Comparison of ENCODE assay signal across 14 mouse cellular contexts in the genomic region with DNA sequence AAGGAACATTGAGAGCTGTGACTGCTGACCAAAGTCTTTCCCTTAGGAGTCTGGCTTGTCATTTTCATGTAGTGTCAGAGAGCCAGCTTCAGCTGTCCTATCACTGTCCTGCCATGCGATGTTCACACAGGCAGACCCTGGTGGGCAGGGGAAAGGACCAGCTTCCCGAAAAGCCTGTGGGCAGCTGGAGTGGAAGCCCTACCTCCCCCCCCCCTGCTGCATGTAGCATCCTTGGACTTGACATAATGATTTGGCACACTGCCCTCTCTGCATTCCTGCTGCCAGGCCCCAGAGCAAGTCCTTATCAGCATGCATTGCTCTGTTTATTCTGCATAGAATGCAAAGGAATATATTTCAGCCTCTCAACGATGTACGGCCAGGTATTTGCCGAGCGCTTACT.
DNase-seq lines count a peak whose midpoint lies in the region; ATAC-seq and TF ChIP-seq lines count a peak whose summit lies in the region.
"Had no signal": no experiment of that assay in that cellular context is flagged by ENCODE, and none has a peak within 500 bp of the region (broad histone marks: within the 10 kb centered on the region; RNA-seq: fewer than 3 reads in every experiment).

No protein-coding gene starts in this region.

- no peak overlapping the region for H3K4me3 ChIP-seq in forebrain, embryonic 14.5 days (ENCODE audit: low read depth, low read length)
- H3K4me3 ChIP-seq in forebrain, embryonic 11.5 days (ENCODE audit: low read depth, low read length): no peak overlapping the region
- H3K4me3 ChIP-seq in lung, embryonic 14.5 days (ENCODE audit: low read depth, low read length): no peak overlapping the region
- H3K4me3 ChIP-seq in embryonic fibroblast, embryonic 13.5 days (ENCODE audit: insufficient read depth, low read length): no peak overlapping the region
- H3K4me3 ChIP-seq: midbrain, embryonic 12.5 days had no signal

- no peaks in the 10 kb centered on the region for H3K36me3 ChIP-seq in forebrain, embryonic 14.5 days (ENCODE audit: control insufficient read depth, insufficient read depth, low read length)
- no peaks in the 10 kb centered on the region for H3K36me3 ChIP-seq in forebrain, embryonic 11.5 days (ENCODE audit: control insufficient read depth, insufficient read depth, low read length)
- no peaks in the 10 kb centered on the region for H3K36me3 ChIP-seq in lung, embryonic 14.5 days (ENCODE audit: insufficient read depth)
- H3K36me3 ChIP-seq: midbrain, embryonic 12.5 days had no signal

- H3K4me2 ChIP-seq in forebrain, embryonic 14.5 days (ENCODE audit: low read length): no peak overlapping the region
- H3K4me2 ChIP-seq in forebrain, embryonic 11.5 days (ENCODE audit: low read depth, low read length, severe bottlenecking): no peak overlapping the region
- H3K4me2 ChIP-seq in lung, embryonic 14.5 days: no peak overlapping the region
- H3K4me2 ChIP-seq: midbrain, embryonic 12.5 days had no signal

- no peak for TF ChIP-seq POLR2A in embryonic fibroblast, embryonic 13.5 days (IDR thresholded peaks at IDR 0.05; ENCODE audit: low read depth, low read length)

- no peaks in the 10 kb centered on the region for H3K9me3 ChIP-seq in forebrain, embryonic 14.5 days (replicated peaks; ENCODE audit: control insufficient read depth, low read length)
- no peaks in the 10 kb centered on the region for H3K9me3 ChIP-seq in forebrain, embryonic 11.5 days (ENCODE audit: control insufficient read depth, low read length)
- H3K9me3 ChIP-seq in lung, embryonic 14.5 days (ENCODE audit: low read depth, low read length): no peaks in the 10 kb centered on the region
- H3K9me3 ChIP-seq: midbrain, embryonic 12.5 days had no signal

- no peak overlapping the region for H3K9ac ChIP-seq in forebrain, embryonic 14.5 days (ENCODE audit: low read length)
- no peak overlapping the region for H3K9ac ChIP-seq in forebrain, embryonic 11.5 days (ENCODE audit: low read length)
- no peak overlapping the region for H3K9ac ChIP-seq in lung, embryonic 14.5 days
- H3K9ac ChIP-seq: midbrain, embryonic 12.5 days had no signal

- no peak for ATAC-seq in forebrain, embryonic 14.5 days
- ATAC-seq in forebrain, embryonic 11.5 days (replicated peaks; ENCODE audit: low FRiP score): no peak
- ATAC-seq in lung, embryonic 14.5 days (ENCODE audit: insufficient read depth): peak; percentile 66

- H3K27me3 ChIP-seq in forebrain, embryonic 14.5 days (replicated peaks; ENCODE audit: control insufficient read depth, insufficient read depth, low read length): no peaks in the 10 kb centered on the region
- H3K27me3 ChIP-seq in forebrain, embryonic 11.5 days (ENCODE audit: control insufficient read depth, insufficient read depth, low read length): no peaks in the 10 kb centered on the region
- no peaks in the 10 kb centered on the region for H3K27me3 ChIP-seq in lung, embryonic 14.5 days (ENCODE audit: insufficient read depth, low read length)
- H3K27me3 ChIP-seq: CH12.LX had no signal

- DNase-seq in forebrain, embryonic 14.5 days (ENCODE audit: low spot score): peak; percentile 29
- DNase-seq in forebrain, embryonic 11.5 days (ENCODE audit: low spot score): no peak
- peak; percentile 72 for DNase-seq in lung, embryonic 14.5 days
- no peak for DNase-seq in lung, postnatal 10 days
- DNase-seq in adrenal gland, postnatal 36 days: peak; percentile 39 to 47
- no peak for DNase-seq in gastrocnemius, postnatal 25 days
- DNase-seq: embryo, embryonic 11 days; kidney, adult 18-20 months; kidney, postnatal 4 days; lung, adult 18-20 months; spleen, adult 18-20 months had no signal

- H3K4me1 ChIP-seq in forebrain, embryonic 14.5 days (ENCODE audit: control insufficient read depth, insufficient read depth, low read length): 0 out of 2 replicates have a peak, but pooled peaks cover 6% of the 10 kb centered on the region
- H3K4me1 ChIP-seq in forebrain, embryonic 11.5 days (replicated peaks; ENCODE audit: control insufficient read depth, insufficient read depth, low read length): no peaks in the 10 kb centered on the region
- H3K4me1 ChIP-seq in lung, embryonic 14.5 days (ENCODE audit: insufficient read depth): peaks cover 12% of the 10 kb centered on the region
- peaks cover 16% of the 10 kb centered on the region for H3K4me1 ChIP-seq in embryonic fibroblast, embryonic 13.5 days (ENCODE audit: control insufficient read depth, insufficient read depth, low read length)

- TF ChIP-seq CTCF in lung, embryonic 14.5 days (IDR thresholded peaks at IDR 0.05; ENCODE audit: low read depth): no peak
- no peak for TF ChIP-seq CTCF in embryonic fibroblast, embryonic 13.5 days (IDR thresholded peaks at IDR 0.05; ENCODE audit: borderline replicate concordance, insufficient read depth, low read length)

- WGBS in forebrain, embryonic 14.5 days: 84% methylated on average over 6 of the region's 6 CpGs
- 96% methylated on average over 6 of the region's 6 CpGs for WGBS in forebrain, embryonic 11.5 days
- WGBS in lung, embryonic 14.5 days: 27% methylated on average over 6 of the region's 6 CpGs

- H3K27ac ChIP-seq in forebrain, embryonic 14.5 days (ENCODE audit: low read depth, low read length): no peak overlapping the region
- H3K27ac ChIP-seq in forebrain, embryonic 11.5 days (ENCODE audit: low read depth, low read length): no peak overlapping the region
- H3K27ac ChIP-seq in lung, embryonic 14.5 days (ENCODE audit: low read depth): no peak overlapping the region
- H3K27ac ChIP-seq in embryonic fibroblast, embryonic 13.5 days (ENCODE audit: insufficient read depth, low read length): 0 out of 2 replicates have a peak overlapping the region, but pooled peaks have one; percentile 74
- H3K27ac ChIP-seq: midbrain, embryonic 12.5 days had no signal

Comparison
In these comparisons a context has a peak if more than half of its experiments do, and no peak if none do; other contexts are left out.
1. DNase-seq: peak in forebrain, embryonic 14.5 days (single experiment), lung, embryonic 14.5 days (single experiment) and adrenal gland, postnatal 36 days (2 of 2); none in forebrain, embryonic 11.5 days (single experiment), lung, postnatal 10 days (single experiment) and gastrocnemius, postnatal 25 days (single experiment).